Mouse (Mus musculus): ENCODE measurements at regions not wholly inside any gene's neighbourhood (a gene's known extent, or its start where the extent isn't known, plus 50 kb on each side); places are given as distances from the start of the nearest gene placed in this dataset.

GRCm38 (mm10) chr3:80058722-80059121, 174.4 kb downstream of the Fam198b start:
- Histone ChIP-seq H3K36me3 (replicated peaks; ENCODE audit: control insufficient read depth, insufficient read depth) (no peaks in the 10 kb centered on the region), H3K4me3 (replicated peaks; ENCODE audit: low read length) (no peak overlapping the region), H3K9me3 (ENCODE audit: control insufficient read depth, low read length) (no peaks in the 10 kb centered on the region), H3K27me3 (ENCODE audit: control insufficient read depth, insufficient read depth, low read length) (no peaks in the 10 kb centered on the region), H3K9ac (no peak overlapping the region), H3K4me2 (replicated peaks) (no peak overlapping the region), H3K27ac (no peak overlapping the region), H3K4me1 (replicated peaks; ENCODE audit: control insufficient read depth, insufficient read depth, low read length) (no peaks in the 10 kb centered on the region)
- DNase-seq (ENCODE audit: low spot score) = peak; percentile 78
- peak; percentile 27; the same call in 1 of the 2 replicates for ATAC-seq (ENCODE audit: low FRiP score)
- WGBS = 33% methylated on average over 2 of the region's 2 CpGs

DNA sequence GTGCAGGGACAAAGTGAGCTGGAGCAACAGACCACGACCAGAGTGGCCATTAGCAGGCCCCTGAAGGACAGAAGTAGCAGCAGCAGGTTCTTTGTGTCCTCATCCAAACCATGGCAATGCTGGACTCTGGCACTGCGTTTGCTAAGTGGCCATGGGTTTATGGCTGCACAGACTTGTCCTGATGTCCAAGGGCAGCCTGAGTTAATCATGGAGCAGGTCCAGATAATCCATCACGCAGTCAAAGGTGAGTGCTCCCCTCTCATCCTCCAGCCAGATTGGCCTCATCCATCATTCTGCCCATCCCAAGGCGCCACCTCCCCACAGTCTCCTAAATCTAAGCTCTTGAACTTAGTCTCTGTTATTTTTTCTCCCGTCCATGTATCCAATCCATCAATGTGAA, 186.4 kb downstream of the Fam198b start:
- Histone ChIP-seq H3K27ac (no peak overlapping the region), H3K9me3 (ENCODE audit: control insufficient read depth, low read length) (no peaks in the 10 kb centered on the region), H3K27me3 (ENCODE audit: control insufficient read depth, insufficient read depth, low read length) (no peaks in the 10 kb centered on the region), H3K4me2 (replicated peaks) (no peak overlapping the region), H3K4me1 (replicated peaks; ENCODE audit: control insufficient read depth, insufficient read depth, low read length) (no peaks in the 10 kb centered on the region), H3K36me3 (replicated peaks; ENCODE audit: control insufficient read depth, insufficient read depth) (no peaks in the 10 kb centered on the region), H3K9ac (no peak overlapping the region), H3K4me3 (replicated peaks; ENCODE audit: low read length) (no peak overlapping the region)
- ATAC-seq (ENCODE audit: low FRiP score) (no peak), DNase-seq (ENCODE audit: low spot score) (no peak)
- WGBS = 85% methylated on average over 5 of the region's 5 CpGs

GRCm38 (mm10) chr3:80079801-80080418, 195.6 kb downstream of the Fam198b start:
- H3K9ac ChIP-seq = no peak overlapping the region
- H3K36me3 ChIP-seq (replicated peaks; ENCODE audit: control insufficient read depth, insufficient read depth) = no peaks in the 10 kb centered on the region
- ATAC-seq (ENCODE audit: low FRiP score) (no peak), DNase-seq (ENCODE audit: low spot score) (peak; percentile 87)
- no peak overlapping the region for H3K4me3 ChIP-seq (replicated peaks; ENCODE audit: low read length)
- no peaks in the 10 kb centered on the region for H3K9me3 ChIP-seq (ENCODE audit: control insufficient read depth, low read length)
- no peak overlapping the region for H3K27ac ChIP-seq
- H3K4me2 ChIP-seq (replicated peaks) = peak overlapping the region; percentile 28
- no peaks in the 10 kb centered on the region for H3K27me3 ChIP-seq (ENCODE audit: control insufficient read depth, insufficient read depth, low read length)
- WGBS = 14% methylated on average over 10 of the region's 10 CpGs
- H3K4me1 ChIP-seq (replicated peaks; ENCODE audit: control insufficient read depth, insufficient read depth, low read length) = no peaks in the 10 kb centered on the region

DNA sequence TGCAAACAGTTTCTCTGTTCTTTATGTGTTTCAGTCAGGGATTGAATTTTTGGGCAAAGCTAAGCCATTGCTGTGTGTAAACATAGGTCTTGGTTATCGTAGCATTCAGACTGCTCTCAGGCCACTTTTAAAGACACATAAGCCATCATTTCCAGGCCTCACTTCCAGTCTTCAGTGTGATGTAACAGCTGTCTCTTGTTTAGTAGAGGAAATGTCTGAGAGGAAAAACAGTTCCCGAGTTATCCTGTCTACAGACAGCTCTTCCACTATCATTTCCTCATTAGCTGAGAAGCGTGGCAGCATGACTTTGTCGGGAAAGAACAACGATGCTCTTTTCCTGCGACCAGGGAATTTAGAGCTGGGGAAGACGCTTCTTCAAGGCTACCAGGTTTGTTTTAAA, 196.9 kb downstream of the Fam198b start:
- ATAC-seq (ENCODE audit: low FRiP score) = no peak
- Histone ChIP-seq H3K9ac (no peak overlapping the region), H3K36me3 (replicated peaks; ENCODE audit: control insufficient read depth, insufficient read depth) (no peaks in the 10 kb centered on the region), H3K27me3 (ENCODE audit: control insufficient read depth, insufficient read depth, low read length) (no peaks in the 10 kb centered on the region), H3K4me2 (replicated peaks) (no peak overlapping the region), H3K27ac (no peak overlapping the region), H3K4me3 (replicated peaks; ENCODE audit: low read length) (no peak overlapping the region), H3K9me3 (ENCODE audit: control insufficient read depth, low read length) (no peaks in the 10 kb centered on the region), H3K4me1 (replicated peaks; ENCODE audit: control insufficient read depth, insufficient read depth, low read length) (no peaks in the 10 kb centered on the region)
- whole genome bisulfite sequencing = 67% methylated on average over 7 of the region's 7 CpGs
- no peak for DNase-seq (ENCODE audit: low spot score)

- Histone ChIP-seq H3K4me3 (replicated peaks; ENCODE audit: low read length) (no peak overlapping the region), H3K9me3 (ENCODE audit: control insufficient read depth, low read length) (no peaks in the 10 kb centered on the region), H3K27me3 (ENCODE audit: control insufficient read depth, insufficient read depth, low read length) (no peaks in the 10 kb centered on the region), H3K36me3 (replicated peaks; ENCODE audit: control insufficient read depth, insufficient read depth) (no peaks in the 10 kb centered on the region), H3K4me1 (replicated peaks; ENCODE audit: control insufficient read depth, insufficient read depth, low read length) (no peaks in the 10 kb centered on the region), H3K4me2 (replicated peaks) (no peak overlapping the region), H3K27ac (no peak overlapping the region), H3K9ac (no peak overlapping the region)
- 74% methylated on average over 8 of the region's 8 CpGs for WGBS
- ATAC-seq (ENCODE audit: low FRiP score) (no peak), DNase-seq (ENCODE audit: low spot score) (no peak)
Observed at GRCm38 (mm10) chr3:80082780-80083519, 198.6 kb downstream of the Fam198b start.

- H3K4me1 ChIP-seq (replicated peaks; ENCODE audit: control insufficient read depth, insufficient read depth, low read length) = no peaks in the 10 kb centered on the region
- H3K9me3 ChIP-seq (ENCODE audit: control insufficient read depth, low read length) = no peaks in the 10 kb centered on the region
- H3K4me3 ChIP-seq (replicated peaks; ENCODE audit: low read length) = no peak overlapping the region
- no peak for DNase-seq (ENCODE audit: low spot score)
- H3K4me2 ChIP-seq (replicated peaks) = no peak overlapping the region
- no peaks in the 10 kb centered on the region for H3K27me3 ChIP-seq (ENCODE audit: control insufficient read depth, insufficient read depth, low read length)
- WGBS = 68% methylated on average over 3 of the region's 3 CpGs
- no peak overlapping the region for H3K27ac ChIP-seq
- no peak overlapping the region for H3K9ac ChIP-seq
- no peak for ATAC-seq (ENCODE audit: low FRiP score)
- no peaks in the 10 kb centered on the region for H3K36me3 ChIP-seq (replicated peaks; ENCODE audit: control insufficient read depth, insufficient read depth)
Observed at GRCm38 (mm10) chr3:80084168-80084567, 199.8 kb downstream of the Fam198b start.

- H3K9ac ChIP-seq = no peak overlapping the region
- no peaks in the 10 kb centered on the region for H3K36me3 ChIP-seq (replicated peaks; ENCODE audit: control insufficient read depth, insufficient read depth)
- H3K4me3 ChIP-seq (replicated peaks; ENCODE audit: low read length) = no peak overlapping the region
- H3K9me3 ChIP-seq (ENCODE audit: control insufficient read depth, low read length) = no peaks in the 10 kb centered on the region
- WGBS = 91% methylated on average over 3 of the region's 3 CpGs
- H3K27ac ChIP-seq = no peak overlapping the region
- no peak for ATAC-seq (ENCODE audit: low FRiP score)
- H3K4me1 ChIP-seq (replicated peaks; ENCODE audit: control insufficient read depth, insufficient read depth, low read length) = no peaks in the 10 kb centered on the region
- DNase-seq (ENCODE audit: low spot score) = no peak
- no peak overlapping the region for H3K4me2 ChIP-seq (replicated peaks)
- no peaks in the 10 kb centered on the region for H3K27me3 ChIP-seq (ENCODE audit: control insufficient read depth, insufficient read depth, low read length)
Observed at GRCm38 (mm10) chr3:80099625-80100024, 215.3 kb downstream of the Fam198b start.

DNA sequence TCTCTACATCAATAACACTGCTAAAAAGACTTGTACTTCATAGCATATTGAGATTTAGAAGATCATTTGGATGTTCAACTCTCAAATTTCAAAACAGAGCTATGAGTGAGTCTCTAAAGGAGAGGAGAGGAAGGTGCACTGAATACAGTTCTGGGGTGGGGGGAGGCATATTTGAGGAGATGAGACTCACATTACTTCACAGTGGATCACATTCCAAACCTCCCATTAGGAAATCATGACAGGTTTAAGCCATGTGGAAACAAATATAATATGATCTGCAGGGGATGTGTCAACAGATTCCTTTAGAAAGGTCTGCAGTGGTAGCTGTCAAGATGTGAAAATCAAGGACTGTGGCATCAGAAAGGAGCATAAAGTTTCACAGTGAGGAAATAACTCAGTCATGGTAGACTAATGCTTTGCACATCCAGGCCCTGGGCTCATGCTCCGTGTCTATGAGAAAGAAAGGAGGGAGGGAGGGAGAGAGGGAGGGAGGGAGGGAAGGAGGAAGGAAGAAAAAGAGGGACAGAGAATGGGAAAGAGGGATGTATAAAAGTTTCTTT, 235.9 kb downstream of the Fam198b start:
- DNase-seq (ENCODE audit: low spot score) = no peak
- WGBS = 60% methylated on average over 1 of the region's 1 CpGs
- Histone ChIP-seq H3K27ac (no peak overlapping the region), H3K9ac (no peak overlapping the region), H3K4me1 (replicated peaks; ENCODE audit: control insufficient read depth, insufficient read depth, low read length) (no peaks in the 10 kb centered on the region), H3K4me2 (replicated peaks) (no peak overlapping the region), H3K36me3 (replicated peaks; ENCODE audit: control insufficient read depth, insufficient read depth) (no peaks in the 10 kb centered on the region), H3K4me3 (replicated peaks; ENCODE audit: low read length) (no peak overlapping the region), H3K9me3 (ENCODE audit: control insufficient read depth, low read length) (no peaks in the 10 kb centered on the region), H3K27me3 (ENCODE audit: control insufficient read depth, insufficient read depth, low read length) (no peaks in the 10 kb centered on the region)
- no peak for ATAC-seq (ENCODE audit: low FRiP score)

DNA sequence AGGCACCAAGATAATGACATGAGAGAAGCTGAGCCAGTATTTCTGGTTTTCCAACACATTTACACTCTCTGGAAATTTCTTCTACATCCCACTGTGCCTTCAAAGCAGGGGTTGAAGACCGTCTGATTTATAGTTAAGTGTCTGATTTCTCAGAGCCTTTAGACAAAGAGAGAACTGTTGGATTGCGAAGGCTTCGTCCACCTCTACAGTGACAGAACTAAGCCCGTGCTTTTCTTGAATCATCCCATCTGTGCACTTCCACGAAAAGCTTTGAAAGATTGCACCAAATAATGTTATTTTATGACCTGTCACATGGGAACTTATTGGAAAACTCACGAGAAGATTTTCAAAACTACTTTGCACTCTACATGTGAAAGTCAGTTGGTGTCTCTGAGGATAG, 239.3 kb downstream of the Fam198b start:
- Histone ChIP-seq H3K9me3 (ENCODE audit: control insufficient read depth, low read length) (no peaks in the 10 kb centered on the region), H3K4me3 (replicated peaks; ENCODE audit: low read length) (no peak overlapping the region), H3K9ac (no peak overlapping the region), H3K36me3 (replicated peaks; ENCODE audit: control insufficient read depth, insufficient read depth) (no peaks in the 10 kb centered on the region), H3K4me1 (replicated peaks; ENCODE audit: control insufficient read depth, insufficient read depth, low read length) (no peaks in the 10 kb centered on the region), H3K27me3 (ENCODE audit: control insufficient read depth, insufficient read depth, low read length) (no peaks in the 10 kb centered on the region), H3K27ac (no peak overlapping the region), H3K4me2 (replicated peaks) (no peak overlapping the region)
- DNase-seq (ENCODE audit: low spot score) = no peak
- ATAC-seq (ENCODE audit: low FRiP score) = no peak
- WGBS = 89% methylated on average over 6 of the region's 6 CpGs

All from hindbrain, embryonic 14.5 days (tissue).